In genomic region chr9:21792644-21793043, GRCm38 (mm10) we compare ENCODE assay signal across 7 mouse cellular contexts. TPM values are rescaled to one million over a fixed set of nuclear protein-coding genes. Genes with fewer than 3 reads are reported as not detected.
DNase-seq lines count a peak whose midpoint lies in the region; ATAC-seq and TF ChIP-seq lines count a peak whose summit lies in the region.

No protein-coding gene starts in this region.

- peaks cover 97% of the 10 kb centered on the region for H3K4me1 ChIP-seq in E14TG2a.4 (replicated peaks; ENCODE audit: low read depth, low read length)
- H3K4me1 ChIP-seq in hindbrain, embryonic 16.5 days (ENCODE audit: control insufficient read depth, insufficient read depth, low read depth, low read length), result peaks cover 11% of the 10 kb centered on the region
- no peaks in the 10 kb centered on the region for H3K4me1 ChIP-seq in midbrain, embryonic 14.5 days (ENCODE audit: control insufficient read depth, insufficient read depth, low read length)

- H3K4me3 ChIP-seq in E14TG2a.4 (replicated peaks; ENCODE audit: low read length), result peak overlapping the region; percentile 39; the same call in 1 of the 2 replicates
- no peak overlapping the region for H3K4me3 ChIP-seq in hindbrain, embryonic 16.5 days (ENCODE audit: low read length)
- no peak overlapping the region for H3K4me3 ChIP-seq in midbrain, embryonic 14.5 days (replicated peaks; ENCODE audit: low read depth, low read length)

- 35% methylated on average over 8 of the region's 8 CpGs for WGBS in hindbrain, embryonic 16.5 days
- WGBS in midbrain, embryonic 14.5 days, result 68% methylated on average over 8 of the region's 8 CpGs

- H3K4me2 ChIP-seq in hindbrain, embryonic 16.5 days (ENCODE audit: low read length), result no peak overlapping the region
- no peak overlapping the region for H3K4me2 ChIP-seq in midbrain, embryonic 14.5 days (ENCODE audit: low read length)

- peak; percentile 46 for ATAC-seq in hindbrain, embryonic 16.5 days
- no peak for ATAC-seq in midbrain, embryonic 14.5 days (ENCODE audit: low FRiP score, low TSS enrichment)

- TF ChIP-seq CTCF in E14TG2a.4 (conservative IDR thresholded peaks at IDR 0.05; ENCODE audit: low read length), result no peak

- no peaks in the 10 kb centered on the region for H3K27me3 ChIP-seq in E14TG2a.4 (ENCODE audit: insufficient read depth, low read length)
- no peaks in the 10 kb centered on the region for H3K27me3 ChIP-seq in hindbrain, embryonic 16.5 days (replicated peaks; ENCODE audit: control insufficient read depth, insufficient read depth, low read length)
- 0 out of 2 replicates have a peak, but pooled peaks cover 5% of the 10 kb centered on the region for H3K27me3 ChIP-seq in midbrain, embryonic 14.5 days (ENCODE audit: control insufficient read depth, insufficient read depth, low read length)

- H3K36me3 ChIP-seq in E14TG2a.4 (ENCODE audit: insufficient read depth, low read length), result peaks cover 98% of the 10 kb centered on the region
- H3K36me3 ChIP-seq in hindbrain, embryonic 16.5 days (ENCODE audit: control insufficient read depth, insufficient read depth, low read length), result no peaks in the 10 kb centered on the region
- H3K36me3 ChIP-seq in midbrain, embryonic 14.5 days (ENCODE audit: control insufficient read depth, insufficient read depth, low read length), result no peaks in the 10 kb centered on the region

- H3K27ac ChIP-seq in hindbrain, embryonic 16.5 days (ENCODE audit: low read depth, low read length), result no peak overlapping the region
- H3K27ac ChIP-seq in midbrain, embryonic 14.5 days (replicated peaks; ENCODE audit: low read depth, low read length), result no peak overlapping the region

- no peaks in the 10 kb centered on the region for H3K9me3 ChIP-seq in E14TG2a.4 (ENCODE audit: low read length)
- no peaks in the 10 kb centered on the region for H3K9me3 ChIP-seq in hindbrain, embryonic 16.5 days (ENCODE audit: control insufficient read depth, low read length)
- H3K9me3 ChIP-seq in midbrain, embryonic 14.5 days (ENCODE audit: control insufficient read depth, low read length), result no peaks in the 10 kb centered on the region

- no peak overlapping the region; the same call in 1 of the 2 replicates for H3K9ac ChIP-seq in hindbrain, embryonic 16.5 days (ENCODE audit: low read depth, low read length)
- no peak overlapping the region for H3K9ac ChIP-seq in midbrain, embryonic 14.5 days (replicated peaks; ENCODE audit: low read length)

- peak; percentile 56 for DNase-seq in adrenal gland, postnatal 10 days
- peak; percentile 67 to 72 for DNase-seq in frontal cortex, postnatal 10 days (ENCODE audit: low spot score in 2 of 2)
- peak; percentile 37 to 62 for DNase-seq in left cerebral cortex, adult 9 months (ENCODE audit: low spot score in 2 of 2)
- peak; percentile 57 for DNase-seq in midbrain, embryonic 14.5 days
- no peak for DNase-seq in yolk sac, embryonic 10.5 days (ENCODE audit: low spot score)

RNA-seq across cellular contexts. Expression of gene Kank2, which starts 5.9 kb away (rescaled TPM):
- 10 to 100 TPM; 33.1 to 37.2 TPM for total RNA-seq in adrenal gland, postnatal 10 days (2021)
- polyA plus RNA-seq in hindbrain, embryonic 16.5 days (2015; fragmentation: Nextera tagmentation; extraction: Ambion mirVana), result 3.9 and 4.7 TPM in 2 replicates
- polyA plus RNA-seq in midbrain, embryonic 14.5 days (2014; fragmentation: Nextera tagmentation; extraction: Ambion mirVana), result 0.66 and 2.7 TPM in 2 replicates

RNA-seq across cellular contexts. Expression of gene Spc24, which starts 32.5 kb away (rescaled TPM):
- total RNA-seq in adrenal gland, postnatal 10 days (2021), result 10 to 100 TPM; 12.6 to 14.3 TPM
- polyA plus RNA-seq in hindbrain, embryonic 16.5 days (2015; fragmentation: Nextera tagmentation; extraction: Ambion mirVana), result 21.2 and 26.0 TPM in 2 replicates
- 19.9 and 21.4 TPM in 2 replicates for polyA plus RNA-seq in midbrain, embryonic 14.5 days (2014; fragmentation: Nextera tagmentation; extraction: Ambion mirVana)

RNA-seq across cellular contexts. Expression of gene Angptl8, which starts 42.7 kb away (rescaled TPM):
- total RNA-seq in adrenal gland, postnatal 10 days (2021), result 10 to 100 TPM in 1 of 2 experiments, 1 to 10 TPM in 1; 7.6 to 17.9 TPM
- polyA plus RNA-seq in hindbrain, embryonic 16.5 days (2015; fragmentation: Nextera tagmentation; extraction: Ambion mirVana), result 0.25 and 0.66 TPM in 2 replicates
- polyA plus RNA-seq in midbrain, embryonic 14.5 days (2014; fragmentation: Nextera tagmentation; extraction: Ambion mirVana), result 0.34 TPM in 1 of 2 replicates, not detected in the other

RNA-seq across cellular contexts. Expression of gene Dock6, which starts 59.8 kb away (rescaled TPM):
- 10 to 100 TPM; 40.1 to 56.3 TPM for total RNA-seq in adrenal gland, postnatal 10 days (2021)
- 16.0 and 17.3 TPM in 2 replicates for polyA plus RNA-seq in hindbrain, embryonic 16.5 days (2015; fragmentation: Nextera tagmentation; extraction: Ambion mirVana)
- 7.2 and 12.7 TPM in 2 replicates for polyA plus RNA-seq in midbrain, embryonic 14.5 days (2014; fragmentation: Nextera tagmentation; extraction: Ambion mirVana)
